Mouse (Mus musculus): ENCODE measurements around the gene Tex2. TPM values are rescaled to one million over a fixed set of nuclear protein-coding genes. Genes with fewer than 3 reads are reported as not detected.
"Not testable (repeated sequence)": the region's sequence is repeated elsewhere in the genome, so short reads cannot be mapped to it uniquely, and the experiment has no call there.

The Tex2 gene
- polyA plus RNA-seq, 1 experiment from 2014 or later: 12.2 TPM

GRCm38 (mm10) chr11:106577624-106578355 is 35.4 kb downstream of the Tex2 start:
- 79% methylated on average over 9 of the region's 10 CpGs for WGBS (ENCODE audit: insufficient replicate concordance)
- not testable (repeated sequence) for H3K4me1 ChIP-seq (ENCODE audit: control insufficient read depth, low read depth, low read length); H3K9ac ChIP-seq (ENCODE audit: low read depth, low read length)

DNA sequence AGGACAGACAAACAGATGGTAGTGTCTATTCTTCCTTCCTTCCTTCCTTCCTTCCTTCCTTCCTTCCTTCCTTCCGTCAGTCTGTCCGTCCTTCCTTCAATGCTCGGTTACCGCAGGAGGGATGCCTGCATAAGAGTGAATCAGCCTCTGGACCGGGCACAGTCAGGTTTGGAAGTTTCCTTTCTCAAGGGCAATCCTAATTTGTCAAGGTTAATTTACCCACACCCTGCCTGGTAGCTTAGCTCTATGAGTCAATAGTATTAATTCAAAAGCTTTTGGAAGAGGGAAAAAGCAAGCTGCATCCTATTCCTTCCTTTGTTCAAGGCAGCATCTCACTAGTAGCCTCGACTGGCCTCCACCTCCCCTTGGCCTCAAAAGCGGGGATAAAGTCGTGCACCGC is 38.8 kb downstream of the Tex2 start:
- H3K27ac ChIP-seq (ENCODE audit: low read length): no peak overlapping the region
- no peak overlapping the region for H3K4me2 ChIP-seq (ENCODE audit: low read depth, low read length)
- H3K36me3 ChIP-seq (ENCODE audit: control insufficient read depth, insufficient read depth): no peaks in the 10 kb centered on the region
- WGBS (ENCODE audit: insufficient replicate concordance): 49% methylated on average over 9 of the region's 9 CpGs
- no peak overlapping the region for H3K4me3 ChIP-seq (ENCODE audit: low read depth, low read length)
- no peaks in the 10 kb centered on the region for H3K9me3 ChIP-seq (replicated peaks; ENCODE audit: control insufficient read depth, low read length)
- no peak for ATAC-seq (ENCODE audit: low read depth)
- H3K27me3 ChIP-seq (ENCODE audit: control insufficient read depth, insufficient read depth, low read depth, low read length): no peaks in the 10 kb centered on the region
- peaks cover 25% of the 10 kb centered on the region for H3K4me1 ChIP-seq (ENCODE audit: control insufficient read depth, low read depth, low read length)
- no peak overlapping the region for H3K9ac ChIP-seq (ENCODE audit: low read depth, low read length)

More at GRCm38 (mm10) chr11:106577624-106578355, 35.4 kb downstream of the Tex2 start:
- H3K4me2 ChIP-seq (ENCODE audit: low read depth, low read length); ATAC-seq (ENCODE audit: low read depth); H3K27ac ChIP-seq (ENCODE audit: low read length); H3K9me3 ChIP-seq (replicated peaks; ENCODE audit: control insufficient read depth, low read length); H3K4me3 ChIP-seq (ENCODE audit: low read depth, low read length); H3K36me3 ChIP-seq (ENCODE audit: control insufficient read depth, insufficient read depth); H3K27me3 ChIP-seq (ENCODE audit: control insufficient read depth, insufficient read depth, low read depth, low read length): not testable (repeated sequence)

DNA sequence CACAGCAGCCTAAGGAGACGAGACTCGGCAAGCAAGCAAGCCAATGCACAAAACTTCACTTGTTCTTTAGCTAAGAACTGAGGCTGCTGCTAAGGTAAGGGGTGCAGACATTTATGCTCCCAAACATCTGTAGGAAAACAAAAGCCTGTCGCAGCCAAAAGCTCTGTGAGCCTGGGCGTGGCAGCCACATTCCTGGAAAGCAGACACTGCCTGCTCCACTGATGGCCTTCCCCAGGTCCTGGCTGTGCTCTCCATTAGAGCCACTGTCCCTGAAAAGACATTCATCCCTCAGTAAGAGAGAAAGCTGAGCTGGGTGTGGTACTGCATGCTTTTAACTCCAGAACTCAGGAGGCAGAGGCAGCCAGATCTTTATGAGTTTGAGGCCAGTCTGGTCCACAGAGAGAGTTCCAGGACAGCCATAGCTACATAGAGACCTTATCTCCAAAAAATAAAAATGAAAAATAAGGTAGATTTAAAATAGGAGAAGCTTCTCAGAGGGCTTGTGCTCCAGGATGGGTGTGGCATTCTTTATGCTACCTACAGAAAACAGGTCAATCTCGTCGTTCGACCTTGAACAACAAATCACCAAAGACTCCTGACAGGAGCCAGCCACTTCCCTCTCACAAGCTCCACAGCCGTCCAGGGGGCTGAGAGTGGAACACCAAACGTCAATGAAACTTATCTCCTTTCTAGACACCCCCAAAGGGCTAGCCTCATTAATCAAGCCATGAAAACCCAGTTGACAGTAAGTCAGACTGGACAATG is 39.6 kb downstream of the Tex2 start:
- H3K4me1 ChIP-seq (ENCODE audit: control insufficient read depth, low read depth, low read length): peaks cover 25% of the 10 kb centered on the region
- no peak overlapping the region for H3K27ac ChIP-seq (ENCODE audit: low read length)
- WGBS (ENCODE audit: insufficient replicate concordance): 39% methylated on average over 9 of the region's 9 CpGs
- no peaks in the 10 kb centered on the region for H3K9me3 ChIP-seq (replicated peaks; ENCODE audit: control insufficient read depth, low read length)
- no peaks in the 10 kb centered on the region for H3K27me3 ChIP-seq (ENCODE audit: control insufficient read depth, insufficient read depth, low read depth, low read length)
- H3K4me3 ChIP-seq (ENCODE audit: low read depth, low read length): no peak overlapping the region
- H3K9ac ChIP-seq (ENCODE audit: low read depth, low read length): no peak overlapping the region
- H3K36me3 ChIP-seq (ENCODE audit: control insufficient read depth, insufficient read depth): no peaks in the 10 kb centered on the region
- H3K4me2 ChIP-seq (ENCODE audit: low read depth, low read length): no peak overlapping the region
- ATAC-seq (ENCODE audit: low read depth): no peak

- Histone ChIP-seq H3K4me2 (ENCODE audit: low read depth, low read length) (no peak overlapping the region), H3K4me3 (ENCODE audit: low read depth, low read length) (no peak overlapping the region), H3K9ac (ENCODE audit: low read depth, low read length) (no peak overlapping the region), H3K36me3 (ENCODE audit: control insufficient read depth, insufficient read depth) (no peaks in the 10 kb centered on the region), H3K27me3 (ENCODE audit: control insufficient read depth, insufficient read depth, low read depth, low read length) (no peaks in the 10 kb centered on the region), H3K9me3 (replicated peaks; ENCODE audit: control insufficient read depth, low read length) (no peaks in the 10 kb centered on the region), H3K4me1 (ENCODE audit: control insufficient read depth, low read depth, low read length) (peaks cover 25% of the 10 kb centered on the region), H3K27ac (ENCODE audit: low read length) (no peak overlapping the region)
- 69% methylated on average over 9 of the region's 9 CpGs for WGBS (ENCODE audit: insufficient replicate concordance)
- no peak for ATAC-seq (ENCODE audit: low read depth)
Measured at GRCm38 (mm10) chr11:106572958-106573357, 40.3 kb downstream of the Tex2 start.

DNA sequence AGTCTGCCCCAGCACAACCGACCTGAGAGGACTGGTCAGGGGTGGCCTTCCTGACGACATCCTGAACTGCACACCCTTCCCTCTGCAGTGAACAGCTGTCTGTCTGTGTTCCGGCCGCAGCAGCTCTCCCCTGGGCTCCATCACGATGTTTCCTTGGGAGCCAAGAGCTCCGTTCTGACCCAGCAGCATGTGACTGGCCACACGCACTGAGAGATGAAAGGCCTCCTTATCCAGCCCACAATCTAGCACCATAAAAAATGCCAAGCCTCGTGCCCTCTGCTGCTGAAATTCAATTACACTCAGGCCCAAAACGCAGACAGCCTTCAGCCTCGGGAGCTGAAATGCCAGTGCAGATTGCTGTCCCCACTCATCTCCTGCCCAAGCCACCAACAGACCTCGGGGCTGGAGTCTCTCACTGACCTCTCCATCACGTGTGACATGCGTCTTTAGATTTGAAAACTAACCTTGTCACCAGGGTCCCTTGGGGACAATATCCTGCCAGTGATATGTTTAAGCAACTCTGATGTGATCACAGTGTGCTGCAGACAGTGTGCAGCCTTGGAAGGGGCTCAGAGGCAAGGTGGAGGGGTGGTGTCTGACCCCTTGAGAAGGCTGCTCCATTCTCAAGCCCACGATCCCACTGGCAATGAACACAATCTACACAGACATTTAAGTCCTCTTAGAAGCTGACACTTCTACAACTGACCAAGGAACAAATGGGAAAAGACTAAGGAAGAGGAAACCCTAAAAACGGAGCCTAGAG is 41.0 kb downstream of the Tex2 start:
- Histone ChIP-seq H3K27ac (ENCODE audit: low read length) (no peak overlapping the region), H3K4me3 (ENCODE audit: low read depth, low read length) (no peak overlapping the region), H3K9me3 (replicated peaks; ENCODE audit: control insufficient read depth, low read length) (no peaks in the 10 kb centered on the region), H3K4me2 (ENCODE audit: low read depth, low read length) (no peak overlapping the region), H3K9ac (ENCODE audit: low read depth, low read length) (no peak overlapping the region), H3K36me3 (ENCODE audit: control insufficient read depth, insufficient read depth) (no peaks in the 10 kb centered on the region; the same call in 1 of the 2 replicates), H3K4me1 (ENCODE audit: control insufficient read depth, low read depth, low read length) (peaks cover 25% of the 10 kb centered on the region), H3K27me3 (ENCODE audit: control insufficient read depth, insufficient read depth, low read depth, low read length) (no peaks in the 10 kb centered on the region)
- 52% methylated on average over 15 of the region's 15 CpGs for WGBS (ENCODE audit: insufficient replicate concordance)
- peak; percentile 10; the same call in 1 of the 2 replicates for ATAC-seq (ENCODE audit: low read depth)

DNA sequence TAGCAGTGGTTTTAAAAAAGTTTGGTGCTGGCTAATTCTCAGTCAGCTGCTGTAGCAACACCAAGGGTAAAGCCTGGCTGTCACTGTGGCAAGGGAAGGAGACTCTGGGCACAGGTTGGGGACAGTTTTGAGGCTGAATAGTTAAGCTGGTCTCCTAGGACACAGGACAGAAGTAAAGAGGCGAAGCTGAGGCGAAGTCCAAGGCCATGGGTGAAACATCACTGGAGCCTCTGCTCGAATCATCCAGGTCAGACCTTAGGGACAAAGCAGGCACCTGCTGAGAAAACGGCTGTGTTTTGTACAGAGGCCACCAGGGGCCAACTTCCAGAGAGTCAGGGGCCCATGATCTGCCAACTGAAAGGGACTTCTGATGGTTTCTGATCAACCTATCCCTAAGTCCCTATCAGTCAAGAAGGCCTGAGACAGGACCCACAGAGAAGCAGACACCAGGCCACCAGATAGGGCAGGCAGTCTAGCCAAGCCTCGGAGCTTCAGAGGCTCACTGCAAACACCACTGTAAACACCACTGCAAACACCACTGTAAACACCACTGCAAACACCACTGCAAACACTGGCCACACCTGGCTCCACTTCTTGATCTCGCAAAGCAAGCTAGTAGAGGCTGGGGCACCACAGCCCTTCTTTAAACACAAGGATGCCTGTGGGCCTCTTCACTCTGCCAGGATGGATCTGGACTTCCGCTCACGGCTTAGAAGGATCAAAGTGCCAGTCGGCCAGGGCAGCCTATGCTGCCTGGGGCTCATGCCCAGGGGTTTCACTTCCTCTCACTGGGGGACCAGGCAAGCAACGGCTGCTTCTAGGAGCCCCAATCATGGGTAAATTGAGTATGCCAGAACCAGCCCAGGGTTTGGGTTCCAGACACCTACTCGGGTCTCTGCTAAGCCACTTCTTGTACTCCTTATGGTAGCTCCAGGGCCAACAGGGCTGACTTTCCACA is 41.9 kb downstream of the Tex2 start:
- no peak overlapping the region for H3K9ac ChIP-seq (ENCODE audit: low read depth, low read length)
- WGBS (ENCODE audit: insufficient replicate concordance): 59% methylated on average over 11 of the region's 11 CpGs

DNA sequence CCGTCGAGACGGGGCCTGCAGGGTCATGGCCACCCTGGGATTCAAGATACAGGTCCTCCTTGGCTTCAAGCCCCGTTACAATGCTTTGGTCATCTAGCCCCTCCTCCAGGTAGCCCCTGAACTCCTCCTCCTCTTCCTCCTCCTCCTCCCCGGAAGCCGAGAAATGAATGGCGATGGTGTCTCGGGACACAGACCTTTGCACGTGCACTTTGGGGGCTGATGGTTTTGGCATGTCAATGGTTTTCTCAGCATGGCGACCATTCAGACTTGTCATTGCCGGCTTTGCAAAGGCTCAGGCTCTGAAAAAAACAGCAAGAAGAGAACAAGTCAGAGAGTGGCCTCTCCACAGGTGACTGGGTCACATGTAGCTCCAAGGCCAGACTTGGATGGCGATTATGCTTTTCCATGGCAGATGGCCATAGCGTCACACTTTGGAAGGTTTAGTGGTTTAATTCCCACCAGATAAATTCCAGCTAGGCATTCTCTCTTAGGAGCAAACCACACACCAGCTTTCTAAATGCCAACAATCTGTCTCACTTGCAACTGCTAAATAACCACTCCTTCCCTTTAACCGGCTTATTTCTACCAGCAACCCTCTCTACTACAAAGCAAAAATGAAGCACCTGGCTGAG is 44.8 kb downstream of the Tex2 start:
- 82% methylated on average over 14 of the region's 14 CpGs for WGBS (ENCODE audit: insufficient replicate concordance)
- Histone ChIP-seq H3K27me3 (ENCODE audit: control insufficient read depth, insufficient read depth, low read depth, low read length) (no peaks in the 10 kb centered on the region), H3K4me3 (ENCODE audit: low read depth, low read length) (no peak overlapping the region), H3K4me1 (ENCODE audit: control insufficient read depth, low read depth, low read length) (peaks cover 19% of the 10 kb centered on the region), H3K4me2 (ENCODE audit: low read depth, low read length) (no peak overlapping the region), H3K9me3 (replicated peaks; ENCODE audit: control insufficient read depth, low read length) (no peaks in the 10 kb centered on the region), H3K9ac (ENCODE audit: low read depth, low read length) (no peak overlapping the region), H3K36me3 (ENCODE audit: control insufficient read depth, insufficient read depth) (peaks cover 4% of the 10 kb centered on the region), H3K27ac (ENCODE audit: low read length) (no peak overlapping the region)
- no peak for ATAC-seq (ENCODE audit: low read depth)

More for the DNA sequence above, 41.9 kb downstream of the Tex2 start:
- no peak for ATAC-seq (ENCODE audit: low read depth)
- H3K9me3 ChIP-seq (replicated peaks; ENCODE audit: control insufficient read depth, low read length): no peaks in the 10 kb centered on the region
- H3K4me2 ChIP-seq (ENCODE audit: low read depth, low read length): no peak overlapping the region
- H3K27ac ChIP-seq (ENCODE audit: low read length): peak overlapping the region; percentile 29; the same call in 1 of the 2 replicates
- H3K4me1 ChIP-seq (ENCODE audit: control insufficient read depth, low read depth, low read length): peaks cover 25% of the 10 kb centered on the region
- H3K36me3 ChIP-seq (ENCODE audit: control insufficient read depth, insufficient read depth): peaks cover 4% of the 10 kb centered on the region
- no peaks in the 10 kb centered on the region for H3K27me3 ChIP-seq (ENCODE audit: control insufficient read depth, insufficient read depth, low read depth, low read length)
- no peak overlapping the region for H3K4me3 ChIP-seq (ENCODE audit: low read depth, low read length)
